Mouse (Mus musculus) cerebellum, adult 2 months (tissue): ENCODE results near the gene Cd164.

Source experiments
- CTCF ChIP-seq: fragments of 200-500 bp; IDR thresholded peaks from 2 replicates; pipeline ENCODE4 v1.5.1; 2011; ENCODE audit warnings: low read depth, mild to moderate bottlenecking, control low read depth, low read length, moderate library complexity, borderline replicate concordance; ENCODE audit not compliant: insufficient read depth
- POLR2A ChIP-seq: fragments of 200-500 bp; IDR thresholded peaks from 2 replicates; pipeline ENCODE4 v1.6.1; 2011; ENCODE audit warnings: low read length, control low read depth, borderline replicate concordance; ENCODE audit not compliant: insufficient read depth

DNA sequence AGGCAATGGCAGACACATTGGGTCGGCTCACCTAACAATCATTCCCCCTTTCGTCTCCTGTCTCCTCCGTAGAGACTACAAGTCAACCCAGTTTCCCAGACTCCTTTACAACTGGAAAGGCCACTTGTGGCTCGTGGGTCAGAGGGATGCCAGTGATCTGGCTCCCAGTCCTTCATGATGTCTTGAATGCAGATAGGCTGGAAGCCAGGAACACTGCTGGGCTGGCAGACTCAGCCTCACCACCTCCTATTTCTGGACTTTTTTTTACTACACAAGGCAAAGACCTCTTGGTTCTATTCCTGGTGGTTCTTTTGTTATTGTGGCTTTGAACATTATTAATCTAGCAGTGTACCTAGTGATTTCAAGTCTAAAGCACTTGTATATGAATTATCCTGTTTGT lies 4.9 kb upstream of the Cd164 start:
- no peak for TF ChIP-seq POLR2A
- TF ChIP-seq CTCF: no peak
